Mouse (Mus musculus): ENCODE measurements around the gene Camta2. TPM values are rescaled to one million over a fixed set of nuclear protein-coding genes. Genes with fewer than 3 reads are reported as not detected.

Camta2 gene
- polyA plus RNA-seq, 1 experiment from 2014 or later = 13.4 TPM

- no peaks in the 10 kb centered on the region for H3K9me3 ChIP-seq
- peaks cover 89% of the 10 kb centered on the region for H3K36me3 ChIP-seq
- no peaks in the 10 kb centered on the region for H3K27me3 ChIP-seq
- WGBS = 92% methylated on average over 10 of the region's 10 CpGs
- no peak overlapping the region for H3K4me3 ChIP-seq
- H3K4me1 ChIP-seq = no peaks in the 10 kb centered on the region
- ATAC-seq (ENCODE audit: insufficient number of reproducible peaks, insufficient read depth, low FRiP score, low TSS enrichment, low read depth) = no peak
- no peak overlapping the region for H3K4me2 ChIP-seq
- H3K9ac ChIP-seq = no peak overlapping the region
- H3K27ac ChIP-seq = no peak overlapping the region
These were observed 23.1 kb upstream of the Camta2 start for GRCm38 (mm10) chr11:70711026-70711425.

DNA sequence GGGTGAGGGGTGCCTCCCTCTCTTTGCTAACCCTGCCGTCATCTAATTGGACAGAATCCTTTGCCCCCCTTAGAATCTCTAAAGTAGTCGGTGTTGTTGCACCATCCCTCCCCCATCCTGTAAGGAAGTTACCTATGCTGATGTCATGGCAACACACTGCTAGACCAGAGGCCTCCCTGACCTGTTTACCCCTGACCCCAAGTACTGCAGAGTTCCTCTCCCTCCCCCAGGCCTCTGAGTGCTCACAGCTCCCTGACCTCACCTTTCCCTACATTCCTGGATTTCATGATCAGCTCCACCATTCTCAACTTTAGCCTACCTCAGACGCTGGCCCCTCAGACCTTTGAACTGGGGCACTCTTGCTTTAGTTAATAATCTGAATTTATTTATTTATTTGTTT, 18.2 kb upstream of the Camta2 start:
- Histone ChIP-seq H3K36me3 (peaks cover 82% of the 10 kb centered on the region), H3K4me3 (no peak overlapping the region), H3K4me2 (no peak overlapping the region), H3K4me1 (peaks cover 18% of the 10 kb centered on the region), H3K27ac (no peak overlapping the region), H3K9ac (no peak overlapping the region), H3K27me3 (no peaks in the 10 kb centered on the region), H3K9me3 (no peaks in the 10 kb centered on the region)
- WGBS = 74% methylated on average over 3 of the region's 3 CpGs
- no peak for ATAC-seq (ENCODE audit: insufficient number of reproducible peaks, insufficient read depth, low FRiP score, low TSS enrichment, low read depth)

- no peak overlapping the region for H3K27ac ChIP-seq
- peak overlapping the region; percentile 82 for H3K4me2 ChIP-seq
- H3K27me3 ChIP-seq = no peaks in the 10 kb centered on the region
- H3K4me1 ChIP-seq = peaks cover 21% of the 10 kb centered on the region
- peaks cover 48% of the 10 kb centered on the region for H3K36me3 ChIP-seq
- peak overlapping the region; percentile 94 for H3K9ac ChIP-seq
- no peaks in the 10 kb centered on the region for H3K9me3 ChIP-seq
- no peak overlapping the region for H3K4me3 ChIP-seq
- ATAC-seq (ENCODE audit: insufficient number of reproducible peaks, insufficient read depth, low FRiP score, low TSS enrichment, low read depth) = no peak
- WGBS = 62% methylated on average over 6 of the region's 6 CpGs
These were observed 14.9 kb upstream of the Camta2 start for GRCm38 (mm10) chr11:70702781-70703180.

DNA sequence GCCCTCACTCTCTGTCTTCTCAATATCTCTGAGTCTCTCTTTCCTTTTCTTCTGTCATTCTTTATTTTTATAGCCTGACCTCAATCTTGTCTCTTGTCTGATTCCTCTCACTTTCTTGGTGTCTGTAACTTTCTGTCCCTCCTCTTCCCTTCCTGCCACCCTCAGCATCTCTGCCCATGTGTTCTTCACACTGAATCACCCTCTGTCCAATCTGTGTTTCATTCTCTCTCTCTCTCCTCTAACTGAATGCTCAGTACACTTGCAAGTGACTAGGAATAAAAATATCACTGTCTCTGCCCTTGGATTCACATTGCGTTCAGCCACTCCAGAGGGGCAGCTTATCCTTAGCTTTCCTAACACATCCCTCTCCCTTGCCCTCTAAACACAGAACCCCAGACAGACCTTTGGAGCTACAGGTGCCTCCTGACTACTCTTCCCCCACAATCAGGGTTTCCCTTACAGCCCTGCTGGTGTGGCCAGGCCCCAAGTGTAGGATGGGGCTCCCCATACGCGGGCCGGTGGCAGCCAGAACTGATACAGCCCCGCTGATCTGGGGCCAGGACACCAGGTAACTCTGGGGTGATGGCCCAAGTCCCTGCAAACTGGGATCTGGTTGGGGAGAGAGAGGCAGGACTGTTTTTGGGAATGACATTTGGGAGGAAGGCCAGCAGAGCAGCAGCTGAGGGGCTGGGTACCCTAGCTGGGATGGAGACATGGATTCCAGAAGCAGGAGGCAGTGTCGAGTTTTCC, 14.3 kb upstream of the Camta2 start:
- Histone ChIP-seq H3K9ac (peak overlapping the region; percentile 94), H3K4me3 (peak overlapping the region; percentile 92; the same call in 1 of the 2 replicates), H3K27ac (no peak overlapping the region), H3K36me3 (peaks cover 42% of the 10 kb centered on the region), H3K9me3 (no peaks in the 10 kb centered on the region), H3K27me3 (no peaks in the 10 kb centered on the region), H3K4me1 (peaks cover 21% of the 10 kb centered on the region), H3K4me2 (peak overlapping the region; percentile 82)
- no peak for ATAC-seq (ENCODE audit: insufficient number of reproducible peaks, insufficient read depth, low FRiP score, low TSS enrichment, low read depth)
- 76% methylated on average over 6 of the region's 6 CpGs for WGBS

DNA sequence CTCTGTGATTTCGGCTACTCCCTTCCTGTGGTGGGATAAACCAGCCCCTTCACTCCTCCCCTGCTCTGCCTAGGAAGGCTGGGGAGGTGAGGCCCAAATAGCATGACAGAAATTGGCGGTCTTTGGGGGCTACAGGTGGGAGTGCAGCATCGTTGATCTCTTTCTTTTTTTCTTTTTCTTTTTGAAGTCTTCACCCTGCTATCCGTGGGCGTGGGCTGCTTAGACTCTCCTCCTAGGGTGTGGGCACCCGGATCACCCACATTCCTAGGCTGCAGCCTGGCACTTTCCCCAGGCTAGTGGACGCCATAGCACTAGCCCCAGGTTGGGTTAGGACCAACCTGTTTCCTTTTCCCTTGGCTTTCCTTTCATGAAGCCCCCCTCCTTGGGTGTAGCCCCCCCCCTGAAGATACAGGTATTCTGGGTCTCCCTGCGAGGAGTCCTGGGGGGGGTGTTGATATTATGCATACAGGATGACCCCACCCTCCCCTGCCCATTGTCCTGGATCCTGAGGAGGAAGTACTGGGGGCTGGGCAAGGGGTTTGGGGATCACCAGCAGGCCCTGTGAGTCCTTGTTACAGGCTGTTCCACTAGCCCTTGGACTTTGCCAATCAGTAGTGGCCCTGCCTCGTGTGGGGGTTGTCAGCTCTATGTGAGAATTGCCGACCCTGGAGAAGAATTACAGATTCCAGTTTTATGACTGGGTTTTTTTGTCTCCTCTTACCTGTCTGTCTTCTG, 13.5 kb upstream of the Camta2 start:
- H3K27ac ChIP-seq = peak overlapping the region; percentile 93; the same call in 1 of the 2 replicates

GRCm38 (mm10) chr11:70700613-70701012, 12.7 kb upstream of the Camta2 start:
- Histone ChIP-seq H3K9me3 (no peaks in the 10 kb centered on the region), H3K27me3 (no peaks in the 10 kb centered on the region), H3K4me2 (peak overlapping the region; percentile 82), H3K4me3 (peak overlapping the region; percentile 92), H3K36me3 (peaks cover 26% of the 10 kb centered on the region), H3K9ac (peak overlapping the region; percentile 94), H3K4me1 (peaks cover 21% of the 10 kb centered on the region), H3K27ac (peak overlapping the region; percentile 93)
- WGBS = 1% methylated on average over 34 of the region's 34 CpGs
- peak; percentile 32; the same call in 1 of the 2 replicates for ATAC-seq (ENCODE audit: insufficient number of reproducible peaks, insufficient read depth, low FRiP score, low TSS enrichment, low read depth)

More for the DNA sequence above, 13.5 kb upstream of the Camta2 start:
- no peak for ATAC-seq (ENCODE audit: insufficient number of reproducible peaks, insufficient read depth, low FRiP score, low TSS enrichment, low read depth)
- Histone ChIP-seq H3K9ac (peak overlapping the region; percentile 94), H3K36me3 (peaks cover 34% of the 10 kb centered on the region), H3K9me3 (no peaks in the 10 kb centered on the region), H3K4me3 (peak overlapping the region; percentile 92), H3K4me1 (peaks cover 21% of the 10 kb centered on the region), H3K4me2 (peak overlapping the region; percentile 82), H3K27me3 (no peaks in the 10 kb centered on the region)
- 11% methylated on average over 10 of the region's 10 CpGs for WGBS

- Histone ChIP-seq H3K4me3 (peak within 1 kb of the TSS; percentile 92), H3K4me1 (peaks cover 21% of the 10 kb centered on the region), H3K9me3 (no peaks in the 10 kb centered on the region), H3K27me3 (no peaks in the 10 kb centered on the region), H3K4me2 (peak within 1 kb of the TSS; percentile 82), H3K36me3 (peaks cover 20% of the 10 kb centered on the region), H3K9ac (peak within 1 kb of the TSS; percentile 94), H3K27ac (peak within 1 kb of the TSS; percentile 93)
- 1% methylated on average over 64 of the region's 69 CpGs for WGBS
- peak; percentile 88 for ATAC-seq (ENCODE audit: insufficient number of reproducible peaks, insufficient read depth, low FRiP score, low TSS enrichment, low read depth)
These were observed 12.0 kb upstream of the Camta2 start, which contains the start of the genes Inca1 and Kif1c for GRCm38 (mm10) chr11:70699722-70700556. TSS of gene Inca1 (minus strand) at chr11:70700155. TSS of gene Kif1c (plus strand) at chr11:70700548.

GRCm38 (mm10) chr11:70699051-70699450, 11.1 kb upstream of the Camta2 start:
- H3K9me3 ChIP-seq = no peaks in the 10 kb centered on the region
- H3K27me3 ChIP-seq = no peaks in the 10 kb centered on the region
- H3K27ac ChIP-seq = no peak overlapping the region
- peaks cover 11% of the 10 kb centered on the region for H3K36me3 ChIP-seq
- H3K9ac ChIP-seq = no peak overlapping the region
- H3K4me2 ChIP-seq = no peak overlapping the region
- H3K4me1 ChIP-seq = peaks cover 21% of the 10 kb centered on the region
- H3K4me3 ChIP-seq = no peak overlapping the region
- no peak for ATAC-seq (ENCODE audit: insufficient number of reproducible peaks, insufficient read depth, low FRiP score, low TSS enrichment, low read depth)
- WGBS = 54% methylated on average over 2 of the region's 2 CpGs

DNA sequence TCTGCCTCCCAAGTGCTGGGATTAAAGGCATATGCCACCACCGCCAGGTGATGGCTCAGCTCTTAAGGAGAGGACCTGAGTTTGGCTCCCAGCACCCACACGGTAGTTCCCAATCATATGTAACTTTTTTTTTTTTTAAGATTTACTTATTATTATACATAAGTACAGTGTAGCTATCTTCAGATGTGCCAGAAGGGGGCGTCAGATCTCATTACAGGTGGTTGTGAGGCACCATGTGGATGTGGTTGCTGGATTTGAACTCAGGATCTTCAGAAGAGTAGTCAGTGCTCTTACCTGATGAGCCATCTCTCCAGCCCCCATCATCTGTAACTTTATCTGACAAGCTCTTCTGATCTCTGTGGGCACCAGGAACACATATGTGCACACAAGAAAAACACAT, 9.5 kb upstream of the Camta2 start:
- no peak overlapping the region for H3K9ac ChIP-seq
- no peak for ATAC-seq (ENCODE audit: insufficient number of reproducible peaks, insufficient read depth, low FRiP score, low TSS enrichment, low read depth)
- no peaks in the 10 kb centered on the region for H3K36me3 ChIP-seq
- no peak overlapping the region for H3K27ac ChIP-seq
- no peak overlapping the region for H3K4me2 ChIP-seq
- no peak overlapping the region for H3K4me3 ChIP-seq
- peaks cover 16% of the 10 kb centered on the region for H3K4me1 ChIP-seq
- H3K9me3 ChIP-seq = no peaks in the 10 kb centered on the region
- 69% methylated on average over 3 of the region's 3 CpGs for WGBS
- no peaks in the 10 kb centered on the region for H3K27me3 ChIP-seq

- Histone ChIP-seq H3K9me3 (no peaks in the 10 kb centered on the region), H3K27me3 (no peaks in the 10 kb centered on the region), H3K9ac (no peak overlapping the region), H3K4me3 (no peak overlapping the region), H3K4me2 (no peak overlapping the region), H3K4me1 (peaks cover 2% of the 10 kb centered on the region; the same call in 1 of the 2 replicates), H3K36me3 (no peaks in the 10 kb centered on the region), H3K27ac (no peak overlapping the region)
- no peak for ATAC-seq (ENCODE audit: insufficient number of reproducible peaks, insufficient read depth, low FRiP score, low TSS enrichment, low read depth)
- 66% methylated on average over 3 of the region's 3 CpGs for WGBS
These were observed 5.6 kb upstream of the Camta2 start for GRCm38 (mm10) chr11:70693504-70693903.

- Histone ChIP-seq H3K4me2 (no peak overlapping the region), H3K9ac (no peak overlapping the region), H3K4me1 (peaks cover 17% of the 10 kb centered on the region), H3K9me3 (no peaks in the 10 kb centered on the region), H3K27ac (no peak overlapping the region), H3K4me3 (no peak overlapping the region), H3K36me3 (peaks cover 9% of the 10 kb centered on the region; the same call in 1 of the 2 replicates), H3K27me3 (no peaks in the 10 kb centered on the region)
- 50% methylated on average over 4 of the region's 4 CpGs for WGBS
- ATAC-seq (ENCODE audit: insufficient number of reproducible peaks, insufficient read depth, low FRiP score, low TSS enrichment, low read depth) = no peak
These were observed 1.7 kb upstream of the Camta2 start for GRCm38 (mm10) chr11:70689578-70689977.
